Mouse (Mus musculus) urinary bladder, postnatal 14 days (tissue): Measurements from ENCODE around the gene Gak.

Source experiments
- DNase-seq: peaks from one replicate; pipeline ENCODE4 v3.0.0; 2021; ENCODE audit warnings: low spot score

Gene Gak

GRCm38 (mm10) chr5:108629634-108630483 is at the start of gene Gak, which contains the start of gene Tmem175:
Gene Gak (minus strand): TSS chr5:108629755.
Gene Tmem175 (plus strand): TSS chr5:108629770.
- DNase-seq, result peak; percentile 92

GRCm38 (mm10) chr5:108678296-108678854 is 48.8 kb upstream of the Gak start:
- no peak for DNase-seq

- peak; percentile 39 for DNase-seq
These were observed 48.2 kb upstream of the Gak start for GRCm38 (mm10) chr5:108677605-108678295.

DNA sequence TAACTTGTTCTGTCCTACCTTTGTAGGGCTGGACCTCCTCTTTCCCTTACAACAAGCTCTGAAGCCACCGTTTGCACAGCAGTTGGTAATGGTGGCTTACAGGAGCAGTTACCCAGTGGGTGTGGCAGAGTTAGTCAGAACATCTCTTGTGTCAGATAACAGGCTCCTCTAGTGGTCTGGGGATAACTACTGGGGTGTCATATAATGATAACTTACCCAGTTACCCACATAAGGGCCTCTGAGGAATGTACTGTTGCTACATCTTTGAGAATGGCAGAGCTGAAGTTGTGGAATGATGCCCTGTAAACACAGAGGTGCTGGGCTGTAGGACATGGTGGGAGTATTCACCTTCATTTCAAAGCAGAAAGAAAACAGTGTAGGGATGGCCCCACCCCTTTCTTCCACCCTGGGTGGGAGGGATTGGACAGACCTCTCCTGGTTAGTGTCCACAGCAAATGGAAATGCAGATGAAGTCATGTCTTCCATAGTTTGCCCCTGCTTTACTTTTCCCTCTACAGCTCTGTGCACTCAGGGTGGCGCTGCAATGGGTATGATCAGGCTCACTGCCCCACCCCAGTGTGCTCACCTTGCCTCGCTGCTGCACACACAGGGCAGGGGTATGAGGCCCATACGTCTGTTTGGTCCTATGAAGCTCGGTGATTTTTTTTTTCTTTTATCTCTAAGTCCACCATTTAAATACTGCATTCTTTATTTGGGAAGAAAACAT is 47.4 kb upstream of the Gak start:
- DNase-seq, result no peak

DNA sequence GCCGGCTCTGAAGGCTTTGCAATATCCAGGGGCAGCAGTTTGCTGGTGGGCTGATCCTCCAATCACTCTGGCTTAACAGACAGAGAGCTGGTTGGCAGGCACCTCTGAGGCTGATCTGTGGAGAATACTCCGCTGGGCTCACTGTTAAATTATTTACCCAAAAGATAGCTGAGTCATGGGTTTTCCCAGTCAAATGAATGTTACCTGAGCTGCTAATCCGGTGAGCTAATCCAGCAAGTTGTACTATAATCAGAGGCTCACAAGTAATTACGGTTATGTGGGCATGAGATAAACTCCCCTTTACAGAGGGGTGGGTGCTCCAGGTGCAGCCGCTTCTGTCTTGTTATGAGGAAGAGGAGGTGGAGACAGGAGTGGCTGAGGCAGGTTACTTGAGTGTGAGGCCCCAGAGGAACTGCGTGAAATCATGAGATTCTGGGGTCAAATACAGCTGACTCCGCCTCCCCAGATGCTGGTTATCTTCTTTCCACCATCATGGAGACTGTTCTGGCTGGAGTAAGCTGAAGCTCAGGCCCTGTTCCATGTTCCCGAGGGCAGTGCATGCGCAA is 45.8 kb upstream of the Gak start, which contains the start of gene Slc26a1:
TSS of gene Slc26a1 (minus strand) at position 319 of the 566 bp plus-strand sequence.
- DNase-seq, result no peak

DNA sequence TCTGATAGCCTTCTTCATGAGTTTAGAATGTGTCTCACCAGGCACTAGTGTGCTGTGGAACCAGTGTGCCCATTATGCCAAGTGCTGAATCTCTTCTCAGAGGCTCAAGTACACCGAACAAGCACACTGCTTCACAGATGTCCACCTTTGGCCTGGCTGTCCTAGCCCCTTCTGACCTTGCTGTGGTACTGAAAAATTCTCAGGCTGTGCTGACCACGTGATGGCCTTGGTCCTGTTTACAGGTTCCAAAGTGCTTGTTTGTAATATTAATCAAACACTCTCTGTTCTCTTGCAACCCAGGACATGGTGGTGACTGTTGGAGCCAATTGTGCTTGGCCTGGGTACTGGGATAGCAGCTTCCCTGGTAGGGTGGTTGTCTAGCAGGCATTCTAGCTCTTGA is 45.1 kb upstream of the Gak start:
- no peak for DNase-seq

- DNase-seq, result no peak
These were observed 42.2 kb upstream of the Gak start for GRCm38 (mm10) chr5:108671757-108672156.

GRCm38 (mm10) chr5:108670785-108671184 is 41.2 kb upstream of the Gak start:
- DNase-seq, result peak; percentile 50

GRCm38 (mm10) chr5:108669986-108670385 is 40.4 kb upstream of the Gak start:
- no peak for DNase-seq

DNA sequence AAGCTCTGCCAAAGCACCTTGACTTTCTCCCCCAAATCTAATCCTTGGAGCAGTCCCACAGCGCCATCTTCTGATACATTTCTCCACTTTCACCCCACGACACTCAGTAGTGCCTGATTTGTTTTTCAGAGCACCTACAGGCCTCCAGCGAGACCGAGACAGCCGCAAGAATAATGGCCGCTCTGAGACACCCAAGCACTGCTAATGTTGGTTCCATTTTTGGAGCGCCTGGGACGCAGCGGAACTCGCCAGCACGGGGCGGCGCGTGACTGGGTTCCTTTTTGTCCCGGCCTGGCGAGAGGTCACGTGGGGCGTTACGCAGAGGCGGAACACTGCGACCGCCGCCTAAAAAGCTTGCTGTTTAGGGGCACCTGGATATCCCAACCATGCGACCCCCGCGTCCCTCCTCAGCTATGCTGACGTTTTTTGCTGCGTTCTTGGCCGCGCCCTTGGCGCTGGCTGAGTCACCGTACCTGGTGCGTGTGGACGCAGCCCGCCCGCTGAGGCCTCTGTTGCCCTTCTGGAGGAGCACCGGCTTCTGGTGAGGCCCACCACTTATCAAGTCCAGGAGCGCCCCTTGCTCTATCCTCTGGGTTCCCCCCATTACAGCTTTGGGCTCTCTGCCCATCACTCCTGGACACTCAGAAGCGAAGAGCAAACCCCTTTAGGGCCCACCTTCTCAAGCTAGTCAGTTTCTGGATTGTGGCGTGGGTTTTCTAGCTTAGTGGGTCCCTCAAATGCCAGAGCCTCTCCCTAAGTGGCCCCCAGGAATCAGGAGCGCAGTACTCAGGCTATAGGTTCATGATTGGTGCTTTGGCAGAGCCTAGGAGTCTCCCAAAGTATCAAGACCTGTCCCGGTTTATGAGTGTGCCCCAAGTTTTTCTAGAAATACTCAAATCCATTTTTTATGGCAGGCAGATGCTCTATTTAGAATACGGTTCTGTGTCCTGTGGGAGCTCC is 39.7 kb upstream of the Gak start, which contains the start of gene Dgkq:
TSS of gene Dgkq (minus strand) at position 696 of the 960 bp plus-strand sequence.
- DNase-seq, result peak; percentile 86

DNA sequence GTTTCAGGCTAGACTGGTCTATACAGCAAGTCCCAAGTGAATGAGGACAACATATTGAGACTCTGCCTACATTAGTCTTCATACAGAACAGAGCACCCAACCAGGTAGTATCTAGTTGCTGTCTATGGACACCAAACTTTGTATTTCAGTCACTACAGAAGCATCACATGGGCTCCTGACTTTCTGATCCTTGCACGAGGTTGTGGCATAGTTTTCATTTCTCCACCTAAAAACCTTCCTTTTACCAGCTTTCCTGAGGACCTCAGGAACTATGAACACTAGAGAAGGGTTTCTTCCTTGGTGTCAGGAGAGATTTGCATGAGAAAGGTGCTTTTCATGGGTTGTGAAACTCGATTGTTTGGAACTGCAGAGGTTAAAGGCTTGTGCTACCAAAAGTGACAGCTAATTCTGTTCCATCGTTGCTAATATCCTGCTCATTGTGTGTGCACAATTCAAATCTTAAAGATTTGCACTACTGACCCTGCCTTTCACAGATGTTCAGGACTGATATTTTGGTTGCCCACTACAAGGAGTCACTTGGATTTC is 38.9 kb upstream of the Gak start:
- no peak for DNase-seq

GRCm38 (mm10) chr5:108667370-108667769 is 37.8 kb upstream of the Gak start:
- no peak for DNase-seq

DNA sequence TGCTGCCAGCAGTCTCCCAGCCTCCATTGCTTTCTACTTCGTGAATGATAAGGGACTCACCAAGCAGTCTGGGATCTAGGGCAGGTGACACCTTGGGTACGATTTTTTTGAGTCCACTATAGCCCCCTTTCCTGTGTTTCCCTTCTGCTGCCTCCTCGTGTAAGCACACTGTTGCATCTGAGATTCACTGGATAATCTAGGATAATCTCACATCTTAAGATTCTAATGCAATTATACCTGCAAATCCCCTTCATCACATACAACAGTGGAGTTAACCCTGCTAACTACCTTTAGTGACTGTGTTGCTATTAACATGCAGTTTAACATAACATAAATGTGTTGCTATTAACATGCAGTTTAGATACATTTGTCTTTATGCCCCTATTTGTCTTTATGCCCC is 35.5 kb upstream of the Gak start:
- no peak for DNase-seq

DNA sequence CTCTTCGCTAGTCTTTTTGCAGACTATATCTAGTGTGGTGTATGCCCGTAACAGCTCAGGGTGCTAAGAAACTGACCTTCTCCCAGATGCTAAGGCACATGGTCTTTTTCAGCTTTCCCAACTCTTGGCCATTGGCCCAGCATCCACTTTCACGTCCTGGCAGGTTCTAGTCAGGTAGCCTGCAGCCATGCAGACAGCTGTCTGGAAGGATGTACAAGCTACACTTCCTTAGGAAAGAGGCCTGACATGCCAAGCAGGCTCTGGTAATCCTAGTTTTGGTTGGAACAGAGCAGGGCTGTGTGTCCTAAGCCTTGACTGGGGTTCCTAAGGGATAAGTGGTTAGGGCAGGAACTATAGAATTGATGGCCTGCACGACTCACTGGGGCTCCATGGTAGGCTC is 33.2 kb upstream of the Gak start:
- no peak for DNase-seq

GRCm38 (mm10) chr5:108660632-108661268 is 31.2 kb upstream of the Gak start:
- DNase-seq, result peak; percentile 93

DNA sequence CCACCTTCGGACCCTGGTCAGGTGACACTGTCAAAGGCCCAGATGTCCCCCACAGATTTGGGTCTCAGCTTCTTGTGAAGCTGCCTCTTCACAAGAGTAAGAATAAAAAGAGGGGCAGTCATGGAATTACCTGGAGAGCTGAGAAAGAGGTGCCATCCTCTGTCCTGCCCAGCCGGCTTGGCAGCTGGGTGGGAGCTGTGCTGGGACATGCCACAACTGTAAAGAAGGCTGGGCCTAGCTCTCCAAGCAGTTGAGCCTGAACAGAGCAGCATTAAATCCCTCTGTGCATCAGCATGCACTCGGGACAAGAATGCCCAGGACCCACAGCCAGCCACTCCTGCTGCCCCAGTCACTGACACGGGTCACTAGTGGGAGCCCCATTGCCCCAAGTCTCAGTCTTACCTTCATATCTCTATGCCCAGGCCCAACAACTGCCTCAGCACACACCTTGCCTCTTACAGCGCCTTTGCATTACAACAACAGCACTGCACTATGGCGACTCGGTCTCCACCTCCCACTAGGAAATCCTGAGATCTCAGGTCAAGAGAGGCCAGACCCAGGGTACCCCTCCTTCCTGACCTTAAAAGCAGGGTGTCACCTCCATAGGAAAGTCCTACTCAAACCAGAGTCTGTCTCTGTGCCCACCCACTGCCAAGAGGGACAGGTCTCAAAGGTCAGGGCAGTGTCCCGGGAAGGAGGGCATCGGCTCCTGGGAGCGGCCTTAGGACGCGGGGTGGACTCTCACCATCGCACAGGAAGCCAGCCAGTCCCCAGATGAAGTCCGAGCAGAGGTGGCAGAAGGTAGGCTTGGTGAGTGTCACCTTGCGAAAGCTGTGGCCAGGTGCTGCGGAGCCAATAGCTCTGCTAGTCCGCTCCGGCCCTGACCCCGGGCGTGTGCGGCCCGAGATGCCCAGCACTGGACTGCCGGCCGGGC is 30.4 kb upstream of the Gak start, which contains the start of gene Idua:
TSS of gene Idua (plus strand) at position 634 of the 934 bp plus-strand sequence.
- no peak for DNase-seq

DNA sequence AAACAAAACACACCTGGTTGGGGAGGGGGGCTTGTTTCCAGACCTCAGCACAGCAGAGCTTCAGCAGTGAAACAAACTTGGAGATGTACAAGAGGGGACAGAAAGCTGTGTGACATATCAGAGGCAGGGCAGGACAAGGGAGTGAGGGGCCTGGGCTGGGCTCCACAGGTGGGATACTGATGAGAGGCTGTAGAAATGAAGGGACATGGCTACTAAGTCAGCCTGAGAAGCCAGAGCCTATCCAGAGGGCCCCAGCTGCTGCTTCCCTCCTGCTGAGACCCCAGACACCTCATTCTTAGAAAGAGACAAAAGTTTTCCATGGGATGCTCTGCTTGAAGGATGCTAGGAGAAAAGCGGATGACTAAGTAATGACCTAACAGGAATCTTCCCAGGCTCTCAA is 29.1 kb upstream of the Gak start:
- DNase-seq, result no peak

GRCm38 (mm10) chr5:108657406-108657805 is 27.9 kb upstream of the Gak start:
- no peak for DNase-seq
